Mouse (Mus musculus) CH12.LX (cell line): ENCODE data around the gene Dcaf8. TPM values are rescaled to one million over a fixed set of nuclear protein-coding genes. Genes with fewer than 3 reads are reported as not detected.

ENCODE experiments used
- DNase-seq: peaks from one replicate; pipeline ENCODE4 v3.0.0-alpha.2; 2013; ENCODE audit errors: extremely low read depth
- H3K27ac ChIP-seq: 2 replicates; pipeline ENCODE4 v1.5.1; 2012; ENCODE audit warnings: low read depth, mild to moderate bottlenecking, control low read depth, moderate library complexity; ENCODE audit not compliant: insufficient read depth
- H3K27me3 ChIP-seq: replicated peaks from 2 replicates; pipeline ENCODE3; 2012; ENCODE audit warnings: inconsistent platforms
- H3K36me3 ChIP-seq, 2 experiments: replicated peaks in 1 of 2; 2 replicates each; pipeline versions ENCODE3 to v1.6.1; 2012; ENCODE audit warnings: inconsistent platforms in 1 of 2, low read length in 1 of 2, mild to moderate bottlenecking in 1 of 2, mixed read lengths in 1 of 2, moderate library complexity in 1 of 2; ENCODE audit not compliant: control insufficient read depth in 1 of 2, insufficient read depth in 1 of 2
- H3K4me1 ChIP-seq, 2 experiments: 2 replicates each; pipeline ENCODE4 v1.6.1; 2012; ENCODE audit warnings: inconsistent platforms in 1 of 2, moderate library complexity in 1 of 2; ENCODE audit not compliant: insufficient read depth in 2 of 2, control insufficient read depth in 1 of 2
- H3K4me2 ChIP-seq: 2 replicates; pipeline ENCODE4 v1.6.1; 2012; ENCODE audit warnings: low read depth, mild to moderate bottlenecking, control low read depth; ENCODE audit not compliant: poor library complexity, insufficient read depth, severe bottlenecking
- H3K4me3 ChIP-seq, 3 experiments: fragments of 150-350 bp in 1 of 3; sonication (generic) in 1 of 3; replicated peaks in 1 of 3; 2 replicates each; pipeline versions ENCODE3 to v1.5.1; 2011 to 2012; ENCODE audit warnings: low read depth in 2 of 3, low read length in 2 of 3, mild to moderate bottlenecking in 2 of 3, moderate library complexity in 2 of 3, control low read depth in 1 of 3, improper control_type of control experiment in 1 of 3, inconsistent platforms in 1 of 3, mixed read lengths in 1 of 3; ENCODE audit not compliant: poor library complexity in 1 of 3
- H3K79me2 ChIP-seq: replicated peaks from 2 replicates; pipeline ENCODE4 v1.6.1; 2012; ENCODE audit warnings: mild to moderate bottlenecking, moderate library complexity; ENCODE audit not compliant: control insufficient read depth, poor library complexity, insufficient read depth, severe bottlenecking; ENCODE audit errors: extremely low read depth
- H3K9ac ChIP-seq: 2 replicates; pipeline ENCODE4 v1.6.1; 2012; ENCODE audit warnings: low read depth, mild to moderate bottlenecking, control low read depth, moderate library complexity; ENCODE audit not compliant: insufficient read depth
- H3K9me3 ChIP-seq: replicated peaks from 2 replicates; pipeline ENCODE3; 2012; ENCODE audit warnings: low read length, inconsistent platforms, mixed read lengths
- CHD2 ChIP-seq: IDR thresholded peaks from 2 replicates; pipeline ENCODE4 v1.6.1; 2011; ENCODE audit warnings: low read length, improper control_type of control experiment
- CTCF ChIP-seq, 2 experiments: IDR thresholded peaks in 1 of 2; conservative IDR thresholded peaks in 1 of 2; 2 replicates each; pipeline ENCODE4 v1.5.1; 2011 to 2012; ENCODE audit warnings: low read depth in 2 of 2, low read length in 2 of 2, improper control_type of control experiment in 1 of 2, inconsistent platforms in 1 of 2, mild to moderate bottlenecking in 1 of 2, moderate library complexity in 1 of 2
- E2F4 ChIP-seq: IDR thresholded peaks from 2 replicates; pipeline ENCODE4 v1.6.1; 2011; ENCODE audit warnings: low read depth, low read length, improper control_type of control experiment; ENCODE audit not compliant: insufficient replicate concordance
- ETS1 ChIP-seq: conservative IDR thresholded peaks from 2 replicates; pipeline ENCODE4 v1.6.1; 2012; ENCODE audit warnings: low read depth, mild to moderate bottlenecking, inconsistent platforms, low read length, improper control_type of control experiment, moderate library complexity
- IRF4 ChIP-seq: IDR thresholded peaks from 2 replicates; pipeline ENCODE4 v1.6.1; 2014; ENCODE audit warnings: low read depth, mild to moderate bottlenecking, inconsistent platforms, low read length, improper control_type of control experiment
- JUN ChIP-seq: IDR thresholded peaks from 2 replicates; pipeline ENCODE4 v1.6.1; 2011; ENCODE audit warnings: low read depth, mild to moderate bottlenecking, low read length, improper control_type of control experiment, moderate library complexity; ENCODE audit not compliant: insufficient read depth
- JUND ChIP-seq: conservative IDR thresholded peaks from 2 replicates; pipeline ENCODE4 v1.6.1; 2011; ENCODE audit warnings: low read depth, low read length, improper control_type of control experiment
- MEF2A ChIP-seq: IDR thresholded peaks from 2 replicates; pipeline ENCODE4 v1.6.1; 2014; ENCODE audit warnings: low read depth, mild to moderate bottlenecking, inconsistent platforms, low read length, improper control_type of control experiment, borderline replicate concordance
- MXI1 ChIP-seq: IDR thresholded peaks from 2 replicates; pipeline ENCODE4 v1.6.1; 2011; ENCODE audit warnings: mild to moderate bottlenecking, low read depth, low read length, improper control_type of control experiment
- NELFE ChIP-seq: IDR thresholded peaks from 2 replicates; pipeline ENCODE4 v1.6.1; 2011; ENCODE audit warnings: low read depth, low read length, improper control_type of control experiment
- NRF1 ChIP-seq: IDR thresholded peaks from 2 replicates; pipeline ENCODE4 v1.6.1; 2014; ENCODE audit warnings: low read depth, mild to moderate bottlenecking, inconsistent platforms, low read length, improper control_type of control experiment, moderate library complexity
- PAX5 ChIP-seq: IDR thresholded peaks from 2 replicates; pipeline ENCODE4 v1.6.1; 2012; ENCODE audit warnings: low read length, inconsistent platforms, mixed read lengths
- SMC3 ChIP-seq: IDR thresholded peaks from 2 replicates; pipeline ENCODE4 v1.6.1; 2011; ENCODE audit warnings: low read depth, low read length, improper control_type of control experiment
- TCF12 ChIP-seq: IDR thresholded peaks from 2 replicates; pipeline ENCODE4 v1.6.1; 2014; ENCODE audit warnings: low read depth, mild to moderate bottlenecking, inconsistent platforms, low read length, improper control_type of control experiment
- UBTF ChIP-seq: IDR thresholded peaks from 2 replicates; pipeline ENCODE4 v1.6.1; 2012; ENCODE audit warnings: low read depth, mild to moderate bottlenecking, inconsistent platforms, low read length, improper control_type of control experiment, moderate library complexity
- dilution Hi-C: fragments of 300-500 bp; cut with MboI; formaldehyde crosslinking; loops from 2 replicates; pipeline ENCODE4 v1.14.3; 2020; ENCODE audit warnings: low sequenced_read_pairs; ENCODE audit not compliant: extremely low pct_unique_long_range_greater_than_20kb, extremely low pct_ligation_motif_present
- in situ Hi-C: fragments of 300-500 bp; cut with MboI; formaldehyde crosslinking; loops from 3 replicates; pipeline ENCODE4 v1.14.3; 2019; ENCODE audit warnings: low sequenced_read_pairs, low pct_ligation_motif_present, low pct_unique_long_range_greater_than_20kb, mixed read lengths
- polyA plus RNA-seq: library from polyadenylated mRNA; unstranded; fragments of >175 nt; gene quantifications from 2 replicates; pipeline ENCODE4 v1.2.1, GENCODE M21; 2012; ENCODE audit warnings: low read depth; ENCODE audit not compliant: insufficient read length
- total RNA-seq, 2 experiments: library from RNA; depleted of rRNA; stranded (reverse); fragments of 300-350 nt in 1 of 2; fragments of >200 nt in 1 of 2; gene quantifications; 2 replicates each; pipeline ENCODE4 v1.2.3; 2012 to 2014

Dcaf8 gene
- total and polyA plus RNA-seq, 3 experiments = 46.2 to 77.2 (median 58.5) TPM

- TF ChIP-seq JUND (no peak), ETS1 (no peak), NRF1 (no peak), E2F4 (no peak), IRF4 (no peak), JUN (no peak), CHD2 (no peak), MXI1 (no peak), PAX5 (no peak)
- in situ Hi-C loops = no loop called here
- Histone ChIP-seq H3K36me3 (peaks cover 59 to 86% of the 10 kb centered on the region in 2 experiments), H3K9me3 (no peaks in the 10 kb centered on the region), H3K27me3 (no peaks in the 10 kb centered on the region), H3K4me1 (no peaks in the 10 kb centered on the region), H3K27ac (no peak overlapping the region), H3K79me2 (no peaks in the 10 kb centered on the region), H3K4me2 (no peak overlapping the region), H3K9ac (no peak overlapping the region), H3K4me3 (no peak overlapping the region)
- DNase-seq = no peak
- dilution Hi-C loops = no loop called here
Observed at GRCm38 (mm10) chr1:172099325-172100033, 48.4 kb upstream of the Dcaf8 start.

DNA sequence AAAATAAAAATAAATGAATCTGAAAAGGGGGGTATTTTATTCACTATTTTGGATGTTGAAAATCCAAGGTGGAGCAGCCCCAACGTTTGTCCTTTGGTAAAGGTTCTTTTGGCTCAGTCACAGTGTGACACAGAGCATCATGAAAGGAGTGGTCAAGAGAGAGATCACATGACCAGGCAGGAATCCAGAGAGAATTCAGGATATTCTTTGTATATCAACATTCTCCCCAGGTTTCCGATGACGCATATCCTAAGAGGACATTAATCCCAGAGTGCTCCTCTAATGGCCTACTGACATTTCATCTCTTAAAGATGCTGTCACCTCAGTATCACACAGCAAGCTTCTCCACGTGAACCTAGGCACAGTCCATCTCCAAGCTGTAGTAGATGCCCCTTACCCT lies 44.3 kb upstream of the Dcaf8 start:
- no peaks in the 10 kb centered on the region for H3K79me2 ChIP-seq
- H3K4me2 ChIP-seq = no peak overlapping the region
- DNase-seq = no peak
- H3K9me3 ChIP-seq = no peaks in the 10 kb centered on the region
- in situ Hi-C loops = no loop called here
- no peak overlapping the region for H3K9ac ChIP-seq
- TF ChIP-seq SMC3 = no peak
- no peak for TF ChIP-seq TCF12
- no peak for TF ChIP-seq NELFE
- no peak for TF ChIP-seq MEF2A
- H3K27ac ChIP-seq = no peak overlapping the region
- no peaks in the 10 kb centered on the region for H3K27me3 ChIP-seq
- H3K4me3 ChIP-seq = no peak overlapping the region
- no peaks in the 10 kb centered on the region for H3K4me1 ChIP-seq
- dilution Hi-C loops = no loop called here
- peaks cover 76 to 94% of the 10 kb centered on the region in 2 experiments for H3K36me3 ChIP-seq

DNA sequence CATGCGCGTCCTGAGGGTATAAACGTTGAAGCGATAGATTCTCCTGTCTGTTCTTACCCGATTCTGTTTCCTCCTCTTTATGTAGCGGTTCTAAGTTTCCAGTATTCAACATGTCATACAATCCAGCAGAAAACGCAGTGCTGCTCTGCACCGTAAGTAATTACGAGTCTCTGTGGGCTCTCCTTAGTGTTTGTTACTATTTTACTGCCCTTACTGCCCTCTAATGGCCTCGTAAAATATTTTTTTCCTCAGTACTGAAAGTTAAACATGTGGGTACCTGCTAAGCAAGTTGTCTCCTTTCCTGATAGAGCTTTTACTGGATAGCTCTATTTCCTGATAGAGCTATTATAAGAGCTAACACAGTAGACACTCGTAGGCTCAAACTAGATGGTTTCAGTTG lies 42.8 kb upstream of the Dcaf8 start:
- H3K27me3 ChIP-seq = no peaks in the 10 kb centered on the region
- no peak overlapping the region for H3K4me3 ChIP-seq
- in situ Hi-C loops = no loop called here
- no peaks in the 10 kb centered on the region for H3K9me3 ChIP-seq
- no peaks in the 10 kb centered on the region for H3K4me1 ChIP-seq
- no peak overlapping the region for H3K27ac ChIP-seq
- TF ChIP-seq CTCF (conservative IDR thresholded peaks at IDR 0.05 in 1 of 2, IDR thresholded peaks at IDR 0.05 in 1 of 2; ENCODE audit: low read depth in 2 of 2, low read length in 2 of 2) = peak in 1 of 2 experiments; percentile 26; a peak in 1 of 4 replicates
- TF ChIP-seq UBTF = no peak
- TF ChIP-seq, all 38 proteins: peak for 1
- Histone ChIP-seq H3K9ac (no peak overlapping the region), H3K4me2 (no peak overlapping the region), H3K36me3 (peaks cover 79 to 94% of the 10 kb centered on the region in 2 experiments), H3K79me2 (no peaks in the 10 kb centered on the region)
- dilution Hi-C loops = no loop called here
- DNase-seq = no peak
